Mouse (Mus musculus): ENCODE measurements around the gene Sec23b.
"Not testable (repeated sequence)": the region's sequence is repeated elsewhere in the genome, so short reads cannot be mapped to it uniquely, and the experiment has no call there.

The Sec23b gene

GRCm38 (mm10) chr2:144593036-144593435, 37.0 kb downstream of the Sec23b start:
- TF ChIP-seq CTCF (conservative IDR thresholded peaks at IDR 0.05; ENCODE audit: low read length): 0 out of 2 replicates have a peak, but pooled peaks have one; percentile 12
- H3K9me3 ChIP-seq (ENCODE audit: low read length); H3K27me3 ChIP-seq (ENCODE audit: insufficient read depth, low read length); H3K4me3 ChIP-seq (replicated peaks; ENCODE audit: low read length): not testable (repeated sequence)
- Histone ChIP-seq H3K36me3 (ENCODE audit: insufficient read depth, low read length) (peaks cover 36% of the 10 kb centered on the region), H3K4me1 (replicated peaks; ENCODE audit: low read depth, low read length) (peaks cover 15% of the 10 kb centered on the region)

GRCm38 (mm10) chr2:144593951-144594651, 38.1 kb downstream of the Sec23b start, which contains the start of gene Smim26:
Gene Smim26, plus strand, starts transcription at chr2:144594054.
- peak within 1 kb of the TSS; percentile 87 for H3K4me3 ChIP-seq (replicated peaks; ENCODE audit: low read length)
- TF ChIP-seq CTCF (conservative IDR thresholded peaks at IDR 0.05; ENCODE audit: low read length) (no peak), POU5F1 (IDR thresholded peaks at IDR 0.05; ENCODE audit: borderline replicate concordance, low read length) (no peak), NANOG (IDR thresholded peaks at IDR 0.05; ENCODE audit: borderline replicate concordance, low read length) (no peak)
- H3K36me3 ChIP-seq (ENCODE audit: insufficient read depth, low read length): peaks cover 26% of the 10 kb centered on the region
- no peaks in the 10 kb centered on the region for H3K27me3 ChIP-seq (ENCODE audit: insufficient read depth, low read length)
- peaks cover 25% of the 10 kb centered on the region for H3K4me1 ChIP-seq (replicated peaks; ENCODE audit: low read depth, low read length)
- H3K9me3 ChIP-seq (ENCODE audit: low read length): no peaks in the 10 kb centered on the region

- no peak overlapping the region for H3K4me3 ChIP-seq (replicated peaks; ENCODE audit: low read length)
- H3K27me3 ChIP-seq (ENCODE audit: insufficient read depth, low read length): no peaks in the 10 kb centered on the region
- H3K4me1 ChIP-seq (replicated peaks; ENCODE audit: low read depth, low read length): peaks cover 32% of the 10 kb centered on the region
- peaks cover 11% of the 10 kb centered on the region for H3K36me3 ChIP-seq (ENCODE audit: insufficient read depth, low read length)
- H3K9me3 ChIP-seq (ENCODE audit: low read length): no peaks in the 10 kb centered on the region
- TF ChIP-seq POU5F1 (IDR thresholded peaks at IDR 0.05; ENCODE audit: borderline replicate concordance, low read length) (no peak), CTCF (conservative IDR thresholded peaks at IDR 0.05; ENCODE audit: low read length) (no peak; the same call in 1 of the 2 replicates), NANOG (IDR thresholded peaks at IDR 0.05; ENCODE audit: borderline replicate concordance, low read length) (peak; percentile 28; the same call in 1 of the 2 replicates)
Observed at GRCm38 (mm10) chr2:144598006-144598405, 42.0 kb downstream of the Sec23b start.

- H3K36me3 ChIP-seq (ENCODE audit: insufficient read depth, low read length): peaks cover 20% of the 10 kb centered on the region
- peaks cover 28% of the 10 kb centered on the region for H3K4me1 ChIP-seq (replicated peaks; ENCODE audit: low read depth, low read length)
- H3K4me3 ChIP-seq (replicated peaks; ENCODE audit: low read length): peak within 1 kb of the TSS; percentile 88
- no peaks in the 10 kb centered on the region for H3K9me3 ChIP-seq (ENCODE audit: low read length)
- no peaks in the 10 kb centered on the region for H3K27me3 ChIP-seq (ENCODE audit: insufficient read depth, low read length)
- TF ChIP-seq POU5F1 (IDR thresholded peaks at IDR 0.05; ENCODE audit: borderline replicate concordance, low read length) (no peak), CTCF (conservative IDR thresholded peaks at IDR 0.05; ENCODE audit: low read length) (peak; percentile 49), NANOG (IDR thresholded peaks at IDR 0.05; ENCODE audit: borderline replicate concordance, low read length) (no peak)
Observed at GRCm38 (mm10) chr2:144599831-144600687, 44.0 kb downstream of the Sec23b start, which contains the start of gene Dtd1. Gene Dtd1, plus strand, starts transcription at chr2:144599897.

- no peak overlapping the region for H3K4me3 ChIP-seq (replicated peaks; ENCODE audit: low read length)
- no peaks in the 10 kb centered on the region for H3K9me3 ChIP-seq (ENCODE audit: low read length)
- TF ChIP-seq CTCF (conservative IDR thresholded peaks at IDR 0.05; ENCODE audit: low read length) (no peak), POU5F1 (IDR thresholded peaks at IDR 0.05; ENCODE audit: borderline replicate concordance, low read length) (no peak), NANOG (IDR thresholded peaks at IDR 0.05; ENCODE audit: borderline replicate concordance, low read length) (no peak)
- peaks cover 31% of the 10 kb centered on the region for H3K4me1 ChIP-seq (replicated peaks; ENCODE audit: low read depth, low read length)
- no peaks in the 10 kb centered on the region for H3K27me3 ChIP-seq (ENCODE audit: insufficient read depth, low read length)
- peaks cover 16% of the 10 kb centered on the region for H3K36me3 ChIP-seq (ENCODE audit: insufficient read depth, low read length)
Observed at GRCm38 (mm10) chr2:144601576-144601975, 45.5 kb downstream of the Sec23b start.

- TF ChIP-seq POU5F1 (IDR thresholded peaks at IDR 0.05; ENCODE audit: borderline replicate concordance, low read length) (no peak), CTCF (conservative IDR thresholded peaks at IDR 0.05; ENCODE audit: low read length) (no peak), NANOG (IDR thresholded peaks at IDR 0.05; ENCODE audit: borderline replicate concordance, low read length) (no peak)
- Histone ChIP-seq H3K4me3 (replicated peaks; ENCODE audit: low read length) (no peak overlapping the region), H3K4me1 (replicated peaks; ENCODE audit: low read depth, low read length) (no peaks in the 10 kb centered on the region), H3K27me3 (ENCODE audit: insufficient read depth, low read length) (no peaks in the 10 kb centered on the region), H3K9me3 (ENCODE audit: low read length) (no peaks in the 10 kb centered on the region), H3K36me3 (ENCODE audit: insufficient read depth, low read length) (0 out of 2 replicates have a peak, but pooled peaks cover 2% of the 10 kb centered on the region)
Observed at GRCm38 (mm10) chr2:144613956-144614355, 57.9 kb downstream of the Sec23b start.

- Histone ChIP-seq H3K27me3 (ENCODE audit: insufficient read depth, low read length) (no peaks in the 10 kb centered on the region), H3K9me3 (ENCODE audit: low read length) (no peaks in the 10 kb centered on the region)
- no peak for TF ChIP-seq POU5F1 (IDR thresholded peaks at IDR 0.05; ENCODE audit: borderline replicate concordance, low read length)
- no peak for TF ChIP-seq NANOG (IDR thresholded peaks at IDR 0.05; ENCODE audit: borderline replicate concordance, low read length)
- TF ChIP-seq CTCF (conservative IDR thresholded peaks at IDR 0.05; ENCODE audit: low read length): no peak
Observed at GRCm38 (mm10) chr2:144617074-144617874, 61.2 kb downstream of the Sec23b start.

GRCm38 (mm10) chr2:144621491-144621890, 65.5 kb downstream of the Sec23b start:
- Histone ChIP-seq H3K27me3 (ENCODE audit: insufficient read depth, low read length) (no peaks in the 10 kb centered on the region), H3K4me1 (replicated peaks; ENCODE audit: low read depth, low read length) (peaks cover 6% of the 10 kb centered on the region; the same call in 1 of the 2 replicates), H3K36me3 (ENCODE audit: insufficient read depth, low read length) (peaks cover 27% of the 10 kb centered on the region), H3K4me3 (replicated peaks; ENCODE audit: low read length) (no peak overlapping the region), H3K9me3 (ENCODE audit: low read length) (no peaks in the 10 kb centered on the region)
- no peak for TF ChIP-seq CTCF (conservative IDR thresholded peaks at IDR 0.05; ENCODE audit: low read length)
- no peak for TF ChIP-seq NANOG (IDR thresholded peaks at IDR 0.05; ENCODE audit: borderline replicate concordance, low read length)
- no peak for TF ChIP-seq POU5F1 (IDR thresholded peaks at IDR 0.05; ENCODE audit: borderline replicate concordance, low read length)

More at GRCm38 (mm10) chr2:144617074-144617874, 61.2 kb downstream of the Sec23b start:
- no peak overlapping the region for H3K4me3 ChIP-seq (replicated peaks; ENCODE audit: low read length)
- H3K4me1 ChIP-seq (replicated peaks; ENCODE audit: low read depth, low read length): no peaks in the 10 kb centered on the region
- H3K36me3 ChIP-seq (ENCODE audit: insufficient read depth, low read length): peaks cover 23% of the 10 kb centered on the region

Data from E14TG2a.4 (cell line).